Mouse (Mus musculus): ENCODE results near the gene Arhgef1. TPM values are rescaled to one million over a fixed set of nuclear protein-coding genes. Genes with fewer than 3 reads are reported as not detected.

Gene Arhgef1
- polyA plus RNA-seq, 1 experiment from 2014 or later, result 30.4 TPM

GRCm38 (mm10) chr7:24903444-24903825 lies 723 bp downstream of the Arhgef1 start:
- WGBS (ENCODE audit: insufficient replicate concordance), result 5% methylated on average over 10 of the region's 10 CpGs

GRCm38 (mm10) chr7:24904070-24904483 lies 1.4 kb downstream of the Arhgef1 start:
- Histone ChIP-seq H3K27ac (ENCODE audit: low read depth) (peak overlapping the region; percentile 95), H3K4me1 (ENCODE audit: insufficient read depth) (peaks cover 35% of the 10 kb centered on the region), H3K9me3 (ENCODE audit: low read length) (no peaks in the 10 kb centered on the region), H3K27me3 (ENCODE audit: insufficient read depth, low read length) (no peaks in the 10 kb centered on the region), H3K36me3 (replicated peaks; ENCODE audit: insufficient read depth, low read length) (peaks cover 17% of the 10 kb centered on the region), H3K4me2 (ENCODE audit: low read depth, low read length) (peak overlapping the region; percentile 97), H3K9ac (replicated peaks) (peak overlapping the region; percentile 75), H3K4me3 (ENCODE audit: low read depth, low read length) (peak overlapping the region; percentile 70)
- ATAC-seq (peak; percentile 96), DNase-seq (peak; percentile 98)
- TF ChIP-seq CTCF (IDR thresholded peaks at IDR 0.05; ENCODE audit: low read depth) (peak; percentile 81), EP300 (IDR thresholded peaks at IDR 0.05; ENCODE audit: low read depth) (peak; percentile 42; the same call in 1 of the 2 replicates)
- WGBS (ENCODE audit: insufficient replicate concordance), result under 1% methylated on average over 30 of the region's 30 CpGs

More at GRCm38 (mm10) chr7:24903444-24903825, 723 bp downstream of the Arhgef1 start:
- TF ChIP-seq CTCF (IDR thresholded peaks at IDR 0.05; ENCODE audit: low read depth) (no peak), EP300 (IDR thresholded peaks at IDR 0.05; ENCODE audit: low read depth) (no peak)
- Histone ChIP-seq H3K9me3 (ENCODE audit: low read length) (no peaks in the 10 kb centered on the region), H3K4me2 (ENCODE audit: low read depth, low read length) (peak overlapping the region; percentile 97), H3K27ac (ENCODE audit: low read depth) (peak overlapping the region; percentile 95), H3K4me3 (ENCODE audit: low read depth, low read length) (peak overlapping the region; percentile 70), H3K27me3 (ENCODE audit: insufficient read depth, low read length) (no peaks in the 10 kb centered on the region), H3K36me3 (replicated peaks; ENCODE audit: insufficient read depth, low read length) (peaks cover 12% of the 10 kb centered on the region), H3K4me1 (ENCODE audit: insufficient read depth) (peaks cover 35% of the 10 kb centered on the region), H3K9ac (replicated peaks) (peak overlapping the region; percentile 79)
- no peak for ATAC-seq
- no peak for DNase-seq

GRCm38 (mm10) chr7:24904936-24905335 lies 2.2 kb downstream of the Arhgef1 start:
- DNase-seq, result peak; percentile 80
- peak overlapping the region; percentile 75 for H3K9ac ChIP-seq (replicated peaks)
- H3K27me3 ChIP-seq (ENCODE audit: insufficient read depth, low read length), result no peaks in the 10 kb centered on the region
- peak overlapping the region; percentile 86; the same call in 1 of the 2 replicates for H3K27ac ChIP-seq (ENCODE audit: low read depth)
- TF ChIP-seq EP300 (IDR thresholded peaks at IDR 0.05; ENCODE audit: low read depth) (no peak), CTCF (IDR thresholded peaks at IDR 0.05; ENCODE audit: low read depth) (peak; percentile 94)
- H3K4me2 ChIP-seq (ENCODE audit: low read depth, low read length), result peak overlapping the region; percentile 97
- H3K36me3 ChIP-seq (replicated peaks; ENCODE audit: insufficient read depth, low read length), result peaks cover 24% of the 10 kb centered on the region
- peak; percentile 20 for ATAC-seq
- 12% methylated on average over 3 of the region's 3 CpGs for WGBS (ENCODE audit: insufficient replicate concordance)
- peak overlapping the region; percentile 70 for H3K4me3 ChIP-seq (ENCODE audit: low read depth, low read length)
- peaks cover 35% of the 10 kb centered on the region for H3K4me1 ChIP-seq (ENCODE audit: insufficient read depth)
- no peaks in the 10 kb centered on the region for H3K9me3 ChIP-seq (ENCODE audit: low read length)

- H3K4me1 ChIP-seq (ENCODE audit: insufficient read depth), result peaks cover 35% of the 10 kb centered on the region
- ATAC-seq, result no peak
- H3K27me3 ChIP-seq (ENCODE audit: insufficient read depth, low read length), result no peaks in the 10 kb centered on the region
- TF ChIP-seq EP300 (IDR thresholded peaks at IDR 0.05; ENCODE audit: low read depth) (no peak), CTCF (IDR thresholded peaks at IDR 0.05; ENCODE audit: low read depth) (0 out of 2 replicates have a peak, but pooled peaks have one; percentile 13)
- no peaks in the 10 kb centered on the region for H3K9me3 ChIP-seq (ENCODE audit: low read length)
- H3K4me3 ChIP-seq (ENCODE audit: low read depth, low read length), result no peak overlapping the region
- H3K27ac ChIP-seq (ENCODE audit: low read depth), result no peak overlapping the region
- no peak for DNase-seq
- H3K4me2 ChIP-seq (ENCODE audit: low read depth, low read length), result peak overlapping the region; percentile 40; the same call in 1 of the 2 replicates
- no peak overlapping the region for H3K9ac ChIP-seq (replicated peaks)
- 17% methylated on average over 6 of the region's 6 CpGs for WGBS (ENCODE audit: insufficient replicate concordance)
- peaks cover 33% of the 10 kb centered on the region for H3K36me3 ChIP-seq (replicated peaks; ENCODE audit: insufficient read depth, low read length)
These were observed 3.8 kb downstream of the Arhgef1 start for GRCm38 (mm10) chr7:24906551-24906950.

- H3K4me1 ChIP-seq (ENCODE audit: insufficient read depth), result peaks cover 32% of the 10 kb centered on the region
- ATAC-seq, result no peak
- 0 out of 2 replicates have a peak overlapping the region, but pooled peaks have one; percentile 0 for H3K27ac ChIP-seq (ENCODE audit: low read depth)
- no peak for DNase-seq
- no peaks in the 10 kb centered on the region for H3K9me3 ChIP-seq (ENCODE audit: low read length)
- H3K4me2 ChIP-seq (ENCODE audit: low read depth, low read length), result peak overlapping the region; percentile 40
- TF ChIP-seq CTCF (IDR thresholded peaks at IDR 0.05; ENCODE audit: low read depth) (peak; percentile 35), EP300 (IDR thresholded peaks at IDR 0.05; ENCODE audit: low read depth) (no peak)
- 0 out of 2 replicates have a peak overlapping the region, but pooled peaks have one; percentile 27 for H3K9ac ChIP-seq (replicated peaks)
- H3K27me3 ChIP-seq (ENCODE audit: insufficient read depth, low read length), result no peaks in the 10 kb centered on the region
- H3K36me3 ChIP-seq (replicated peaks; ENCODE audit: insufficient read depth, low read length), result peaks cover 41% of the 10 kb centered on the region
- 41% methylated on average over 12 of the region's 13 CpGs for WGBS (ENCODE audit: insufficient replicate concordance)
- H3K4me3 ChIP-seq (ENCODE audit: low read depth, low read length), result no peak overlapping the region
These were observed 4.6 kb downstream of the Arhgef1 start for GRCm38 (mm10) chr7:24907211-24907748.

- no peaks in the 10 kb centered on the region for H3K9me3 ChIP-seq (ENCODE audit: low read length)
- no peaks in the 10 kb centered on the region; the same call in 1 of the 2 replicates for H3K4me1 ChIP-seq (ENCODE audit: insufficient read depth)
- H3K27ac ChIP-seq (ENCODE audit: low read depth), result no peak overlapping the region
- WGBS (ENCODE audit: insufficient replicate concordance), result 90% methylated on average over 14 of the region's 14 CpGs
- H3K36me3 ChIP-seq (replicated peaks; ENCODE audit: insufficient read depth, low read length), result peaks cover 55% of the 10 kb centered on the region
- no peak overlapping the region for H3K9ac ChIP-seq (replicated peaks)
- no peak overlapping the region for H3K4me3 ChIP-seq (ENCODE audit: low read depth, low read length)
- H3K4me2 ChIP-seq (ENCODE audit: low read depth, low read length), result no peak overlapping the region
- ATAC-seq, result no peak
- H3K27me3 ChIP-seq (ENCODE audit: insufficient read depth, low read length), result no peaks in the 10 kb centered on the region
- DNase-seq, result no peak
- no peak for TF ChIP-seq CTCF (IDR thresholded peaks at IDR 0.05; ENCODE audit: low read depth)
- no peak for TF ChIP-seq EP300 (IDR thresholded peaks at IDR 0.05; ENCODE audit: low read depth)
These were observed 9.8 kb downstream of the Arhgef1 start for GRCm38 (mm10) chr7:24912480-24912879.
